Mouse (Mus musculus) lung, embryonic 15.5 days (tissue): ENCODE results near the gene Robo1. TPM values are rescaled to one million over a fixed set of nuclear protein-coding genes. Genes with fewer than 3 reads are reported as not detected.

Experiments used
- ATAC-seq: fragments of 200-750 bp; cut with Nextera tagmentation; 2 replicates; pipeline ENCODE4 v1.8.0; 2017; ENCODE audit warnings: moderate number of reproducible peaks, borderline replicate concordance; ENCODE audit not compliant: low FRiP score, low TSS enrichment; ENCODE audit errors: extremely low read depth
- H3K27ac ChIP-seq: fragments of 300-500 bp; sonication (generic); 2 replicates; pipeline ENCODE4 v1.5.1; 2015; ENCODE audit warnings: moderate library complexity, mild to moderate bottlenecking, inconsistent platforms
- H3K27me3 ChIP-seq: fragments of 300-500 bp; sonication (generic); 2 replicates; pipeline ENCODE4 v1.6.1; 2015; ENCODE audit warnings: inconsistent platforms
- H3K36me3 ChIP-seq: fragments of 300-500 bp; sonication (generic); 2 replicates; pipeline ENCODE4 v1.6.1; 2015; ENCODE audit warnings: inconsistent platforms
- H3K4me1 ChIP-seq: fragments of 300-500 bp; sonication (generic); 2 replicates; pipeline ENCODE4 v1.6.1; 2015; ENCODE audit warnings: inconsistent platforms
- H3K4me2 ChIP-seq: fragments of 300-500 bp; sonication (generic); 2 replicates; pipeline ENCODE4 v1.6.1; 2015; ENCODE audit warnings: inconsistent platforms, mild to moderate bottlenecking, moderate library complexity
- H3K4me3 ChIP-seq: fragments of 300-500 bp; sonication (generic); 2 replicates; pipeline ENCODE4 v1.5.1; 2015; ENCODE audit warnings: mild to moderate bottlenecking, inconsistent platforms
- H3K9ac ChIP-seq: fragments of 300-500 bp; sonication (generic); 2 replicates; pipeline ENCODE4 v1.6.1; 2015; ENCODE audit warnings: inconsistent platforms
- H3K9me3 ChIP-seq: fragments of 300-500 bp; sonication (generic); 2 replicates; pipeline ENCODE4 v1.6.1; 2016; ENCODE audit warnings: inconsistent platforms
- WGBS: fragments of 180-500 bp; shearing (Covaris S2); methylation state at CpG from one replicate; pipeline ENCODE4 v1.1.7; 2015; 5-methylcytosine and 5-hydroxymethylcytosine counted together
- polyA plus RNA-seq: library from polyadenylated mRNA; unstranded; fragments of >200 nt; fragmentation: Nextera tagmentation; extraction: Ambion mirVana; gene quantifications from 2 replicates; pipeline ENCODE4 v1.2.1, GENCODE M21; 2015

Robo1 gene
- 28.1 and 32.0 TPM in 2 replicates for polyA plus RNA-seq

DNA sequence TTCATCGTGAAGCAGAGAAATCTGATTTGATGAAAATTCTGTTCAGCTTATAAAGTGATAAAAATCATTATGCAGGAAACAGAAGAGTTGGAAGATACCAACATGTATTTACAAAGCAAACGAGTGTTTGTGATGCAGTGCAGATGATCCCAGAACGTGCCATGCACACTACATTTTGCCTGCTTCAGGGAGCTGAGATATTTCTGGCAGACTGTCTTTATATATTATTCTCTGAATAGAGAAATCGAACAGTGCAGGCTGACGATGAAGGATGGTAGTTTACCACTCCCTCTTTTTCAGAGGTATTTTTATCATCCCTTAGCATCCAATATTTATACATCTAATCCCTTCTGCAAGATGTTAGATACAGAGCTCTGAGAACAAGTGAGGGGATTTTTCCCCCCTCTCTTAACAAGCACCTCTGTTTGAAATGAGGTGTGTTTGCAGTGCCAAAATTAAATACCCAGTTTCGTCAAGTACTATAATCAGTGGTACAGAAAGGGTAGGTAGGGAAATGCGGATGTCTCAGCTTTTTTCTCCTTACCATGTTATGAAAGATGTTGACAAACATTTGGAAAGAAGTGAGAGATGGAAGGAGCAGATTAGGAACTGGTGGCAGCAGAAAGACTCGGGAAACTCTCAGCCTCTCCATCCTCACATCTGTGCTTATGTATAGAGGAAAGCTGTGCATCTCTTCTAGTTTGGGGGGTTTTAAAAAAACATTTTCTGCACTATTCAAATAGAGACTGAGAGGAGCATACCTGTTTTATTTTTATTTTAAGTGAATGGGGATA, at the start of gene Robo1:
Robo1 (plus strand) TSS at position 770 of the 794 bp plus-strand sequence.
- no peaks in the 10 kb centered on the region for H3K9me3 ChIP-seq
- WGBS: 55% methylated on average over 8 of the region's 8 CpGs
- no peak within 1 kb of the TSS for H3K4me3 ChIP-seq
- H3K9ac ChIP-seq: no peak within 1 kb of the TSS
- H3K36me3 ChIP-seq: no peaks in the 10 kb centered on the region
- no peaks in the 10 kb centered on the region for H3K4me1 ChIP-seq
- ATAC-seq: no peak
- no peak within 1 kb of the TSS for H3K4me2 ChIP-seq
- no peaks in the 10 kb centered on the region for H3K27me3 ChIP-seq
- no peak within 1 kb of the TSS for H3K27ac ChIP-seq

DNA sequence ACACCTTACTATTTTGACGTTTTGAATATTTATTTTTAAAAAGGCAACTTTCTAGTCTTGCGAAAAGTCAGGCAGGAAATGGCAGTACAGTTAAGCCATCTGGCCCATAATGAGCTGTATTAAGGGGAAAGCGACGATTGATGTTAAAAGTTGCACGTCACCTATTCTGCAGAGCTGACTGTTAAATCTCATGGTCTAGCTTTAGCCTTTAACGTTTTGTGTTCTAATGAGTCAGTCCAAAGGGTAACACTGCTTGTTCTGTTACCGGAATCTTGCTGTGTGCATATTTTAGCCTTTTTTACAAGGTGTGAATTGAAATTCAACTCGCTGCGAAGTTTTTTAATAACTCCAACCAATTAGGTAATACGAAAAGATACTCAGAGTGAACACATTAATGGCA, 40.3 kb upstream of the Robo1 start:
- H3K4me2 ChIP-seq: no peak overlapping the region
- no peaks in the 10 kb centered on the region for H3K4me1 ChIP-seq
- WGBS: 79% methylated on average over 10 of the region's 10 CpGs
- no peak overlapping the region for H3K4me3 ChIP-seq
- H3K9me3 ChIP-seq: no peaks in the 10 kb centered on the region
- ATAC-seq: no peak
- H3K27me3 ChIP-seq: no peaks in the 10 kb centered on the region
- H3K27ac ChIP-seq: no peak overlapping the region
- no peaks in the 10 kb centered on the region for H3K36me3 ChIP-seq
- H3K9ac ChIP-seq: no peak overlapping the region

DNA sequence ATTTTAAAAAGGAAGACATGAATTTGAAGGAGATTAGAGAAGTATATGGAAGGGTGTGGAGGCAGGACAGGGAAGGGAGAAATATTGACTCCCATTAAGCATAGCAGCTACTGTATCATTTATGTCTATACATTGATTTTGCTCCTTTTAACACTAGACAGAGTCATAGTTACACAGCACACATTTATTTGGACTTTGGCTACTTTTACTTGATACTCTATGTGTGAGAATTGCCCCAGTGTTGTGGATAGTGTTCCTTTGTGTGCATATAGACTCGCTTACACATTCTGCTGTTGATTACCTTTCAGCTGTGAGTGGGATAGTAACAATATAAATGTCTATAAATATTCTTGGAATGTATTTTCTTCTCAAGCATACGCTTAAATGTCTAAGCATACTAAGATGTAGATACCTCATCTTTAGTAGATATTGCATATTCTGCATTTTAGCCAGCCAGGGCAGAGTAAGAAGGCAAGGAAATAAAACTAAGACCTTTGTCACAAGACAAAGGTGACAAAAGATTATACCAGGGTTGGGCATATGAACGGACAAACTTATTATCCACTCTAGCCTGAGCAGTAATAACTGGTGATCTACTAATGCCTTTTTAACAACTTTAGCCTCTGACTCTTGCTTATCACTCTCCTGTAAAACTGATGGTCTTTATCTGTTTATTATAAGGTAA, 31.6 kb upstream of the Robo1 start:
- 71% methylated on average over 3 of the region's 3 CpGs for WGBS

DNA sequence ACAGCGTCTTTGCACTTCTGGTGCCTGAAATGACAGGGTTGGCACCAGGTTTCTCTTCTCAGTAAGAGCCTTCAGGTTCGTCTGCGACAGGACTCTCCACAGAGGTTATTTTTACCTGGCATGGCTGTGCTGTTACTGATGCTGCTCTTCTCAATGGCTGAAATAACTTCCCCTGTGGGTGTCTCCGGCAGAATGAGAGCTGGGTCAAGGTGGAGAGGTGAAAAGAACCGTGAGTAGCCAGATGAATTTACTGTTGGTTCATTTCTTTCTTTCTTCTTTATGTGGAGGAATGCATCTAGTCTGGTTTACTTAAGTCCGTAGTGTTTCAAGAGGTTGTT, 194 bp downstream of the Robo1 start:
- Histone ChIP-seq H3K4me2 (no peak overlapping the region), H3K27ac (no peak overlapping the region), H3K4me1 (no peaks in the 10 kb centered on the region), H3K9me3 (no peaks in the 10 kb centered on the region), H3K4me3 (no peak overlapping the region), H3K9ac (no peak overlapping the region), H3K27me3 (no peaks in the 10 kb centered on the region), H3K36me3 (no peaks in the 10 kb centered on the region)
- ATAC-seq: no peak
- WGBS: 46% methylated on average over 6 of the region's 6 CpGs

More for the DNA sequence above, 31.6 kb upstream of the Robo1 start:
- no peaks in the 10 kb centered on the region for H3K4me1 ChIP-seq
- H3K4me3 ChIP-seq: no peak overlapping the region
- H3K9ac ChIP-seq: no peak overlapping the region
- H3K27me3 ChIP-seq: no peaks in the 10 kb centered on the region
- H3K36me3 ChIP-seq: no peaks in the 10 kb centered on the region
- H3K27ac ChIP-seq: no peak overlapping the region
- H3K9me3 ChIP-seq: no peaks in the 10 kb centered on the region
- no peak overlapping the region for H3K4me2 ChIP-seq
- no peak for ATAC-seq

DNA sequence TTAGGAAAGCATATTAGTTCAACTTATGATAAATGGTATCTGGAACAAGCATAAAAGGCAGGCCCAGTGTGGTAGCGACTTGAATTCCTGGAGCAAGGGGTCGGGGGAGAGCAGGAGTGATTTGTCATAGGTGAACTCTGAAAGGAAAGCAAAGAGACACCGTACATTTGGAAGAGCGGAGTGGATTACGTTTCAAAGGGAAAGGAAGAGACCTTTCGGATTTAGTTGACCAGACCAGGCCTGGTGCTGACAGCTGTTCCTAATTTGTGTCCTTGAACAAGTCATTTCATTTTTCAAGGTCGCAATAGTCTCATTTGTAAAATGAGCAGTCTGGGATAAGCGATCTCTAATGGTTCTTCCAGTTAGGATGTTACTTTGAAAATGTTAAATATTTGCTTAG, 19.2 kb downstream of the Robo1 start:
- Histone ChIP-seq H3K27me3 (no peaks in the 10 kb centered on the region), H3K27ac (no peak overlapping the region), H3K4me1 (no peaks in the 10 kb centered on the region), H3K36me3 (no peaks in the 10 kb centered on the region), H3K4me2 (no peak overlapping the region), H3K9ac (no peak overlapping the region), H3K9me3 (no peaks in the 10 kb centered on the region), H3K4me3 (no peak overlapping the region)
- 49% methylated on average over 8 of the region's 8 CpGs for WGBS
- no peak for ATAC-seq

DNA sequence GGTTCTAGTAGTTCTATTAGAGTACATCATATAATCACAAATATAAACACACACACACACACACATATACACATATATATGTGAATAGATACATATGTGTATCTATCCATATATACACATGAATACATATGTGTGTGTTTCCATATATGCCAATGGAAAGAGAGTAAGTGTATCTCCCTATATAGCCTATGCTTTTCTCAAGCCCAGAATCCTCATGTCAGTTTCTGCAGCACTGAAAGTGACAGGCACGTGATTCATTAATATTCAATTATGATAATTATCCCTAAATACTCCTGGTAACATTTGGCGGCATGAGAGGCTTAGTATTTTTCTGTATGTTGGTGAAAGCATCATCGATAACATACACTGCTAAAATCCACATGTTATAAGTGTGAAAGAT, 20.5 kb downstream of the Robo1 start:
- Histone ChIP-seq H3K4me3 (no peak overlapping the region), H3K9ac (no peak overlapping the region), H3K27me3 (no peaks in the 10 kb centered on the region), H3K9me3 (no peaks in the 10 kb centered on the region), H3K4me2 (no peak overlapping the region), H3K36me3 (no peaks in the 10 kb centered on the region), H3K27ac (no peak overlapping the region), H3K4me1 (no peaks in the 10 kb centered on the region)
- 75% methylated on average over 3 of the region's 3 CpGs for WGBS
- no peak for ATAC-seq

DNA sequence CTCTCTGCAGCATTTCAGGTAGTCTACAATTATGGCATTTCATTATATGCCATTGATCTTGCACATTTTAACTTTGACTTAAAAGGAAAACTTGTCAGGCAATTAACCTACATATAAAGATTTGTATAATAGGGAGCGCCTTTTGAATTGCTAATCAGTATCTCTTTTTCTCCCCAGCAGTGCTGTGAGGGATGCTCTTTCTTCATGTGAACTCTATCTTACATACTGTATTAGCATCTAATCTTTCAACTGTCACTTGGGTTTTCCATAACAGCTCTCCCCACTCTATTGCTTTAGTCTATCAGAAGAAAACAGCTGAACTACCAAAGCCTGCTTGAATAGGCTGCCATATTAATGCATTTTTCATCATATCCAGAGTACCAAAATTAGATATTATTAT, 29.7 kb downstream of the Robo1 start:
- Histone ChIP-seq H3K4me2 (no peak overlapping the region), H3K27me3 (no peaks in the 10 kb centered on the region), H3K4me3 (no peak overlapping the region), H3K9me3 (no peaks in the 10 kb centered on the region), H3K4me1 (no peaks in the 10 kb centered on the region), H3K36me3 (no peaks in the 10 kb centered on the region), H3K27ac (no peak overlapping the region), H3K9ac (no peak overlapping the region)
- WGBS: 88% methylated on average over 1 of the region's 1 CpGs
- no peak for ATAC-seq

DNA sequence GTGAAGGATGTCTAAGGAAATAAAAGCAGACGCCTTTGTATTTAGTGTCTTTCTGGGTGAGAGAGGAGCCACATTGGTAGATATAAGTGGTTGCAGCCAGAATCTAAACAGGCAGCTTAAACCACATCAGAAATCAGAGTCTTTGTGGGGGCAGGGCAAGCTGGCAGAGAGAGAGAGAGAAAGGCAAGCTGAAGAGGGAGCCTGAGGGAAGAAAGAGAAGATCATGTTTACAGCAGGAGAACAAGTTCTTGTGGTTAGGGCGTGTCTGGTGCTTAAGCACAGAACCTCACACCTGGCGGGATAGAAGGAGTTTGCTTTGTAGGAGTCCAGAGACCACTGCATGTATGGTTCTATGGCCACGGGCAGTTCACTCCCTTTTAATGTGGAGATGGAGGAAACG, 42.3 kb downstream of the Robo1 start:
- no peak overlapping the region for H3K4me3 ChIP-seq
- H3K4me1 ChIP-seq: no peaks in the 10 kb centered on the region
- no peak overlapping the region for H3K9ac ChIP-seq
- ATAC-seq: no peak
- no peak overlapping the region for H3K27ac ChIP-seq
- H3K9me3 ChIP-seq: no peaks in the 10 kb centered on the region
- no peaks in the 10 kb centered on the region for H3K27me3 ChIP-seq
- WGBS: 47% methylated on average over 5 of the region's 5 CpGs
- H3K4me2 ChIP-seq: no peak overlapping the region
- H3K36me3 ChIP-seq: no peaks in the 10 kb centered on the region

DNA sequence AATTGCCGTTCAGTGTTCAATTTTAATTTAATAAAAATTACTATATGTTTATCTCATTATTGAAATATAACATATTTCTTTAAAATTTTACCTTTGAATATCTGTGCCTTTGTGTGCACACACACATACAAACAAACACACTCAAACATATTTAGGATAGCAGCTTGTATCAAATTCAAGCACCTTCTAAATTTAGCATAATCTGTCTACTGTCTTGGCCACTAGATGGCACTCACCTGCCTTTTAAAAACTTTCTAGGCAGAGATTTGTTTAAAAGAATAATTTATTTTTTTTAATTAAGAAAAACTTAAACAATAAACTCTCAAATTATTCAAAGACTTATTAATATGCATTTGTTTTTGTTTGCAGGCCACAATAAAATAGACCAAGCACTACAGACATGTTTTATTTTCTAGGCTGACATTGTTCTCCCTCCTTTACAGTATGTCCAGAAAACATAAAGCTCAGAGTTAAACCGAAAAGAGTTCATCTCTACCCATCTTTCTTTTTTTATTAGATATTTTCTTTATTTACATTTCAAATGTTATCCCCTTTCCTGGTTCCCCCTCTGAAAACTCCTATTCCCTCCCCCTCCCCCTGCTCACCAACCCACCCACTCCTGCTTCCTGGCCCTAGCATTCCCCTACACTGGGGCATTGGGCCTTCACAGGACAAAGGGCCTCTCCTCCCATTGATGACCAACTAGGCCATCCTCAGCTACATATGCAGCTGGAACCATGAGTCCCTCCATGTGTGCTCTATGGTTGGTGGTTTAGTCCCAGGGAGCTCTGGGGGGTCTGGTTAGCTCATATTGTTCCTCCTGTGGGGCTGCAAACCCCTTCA, 48.6 kb downstream of the Robo1 start:
- Histone ChIP-seq H3K27ac (no peak overlapping the region), H3K4me3 (no peak overlapping the region), H3K9ac (no peak overlapping the region), H3K4me2 (no peak overlapping the region), H3K4me1 (no peaks in the 10 kb centered on the region), H3K9me3 (no peaks in the 10 kb centered on the region), H3K27me3 (no peaks in the 10 kb centered on the region), H3K36me3 (no peaks in the 10 kb centered on the region)
- WGBS: 59% methylated on average over 2 of the region's 2 CpGs
- ATAC-seq: no peak

DNA sequence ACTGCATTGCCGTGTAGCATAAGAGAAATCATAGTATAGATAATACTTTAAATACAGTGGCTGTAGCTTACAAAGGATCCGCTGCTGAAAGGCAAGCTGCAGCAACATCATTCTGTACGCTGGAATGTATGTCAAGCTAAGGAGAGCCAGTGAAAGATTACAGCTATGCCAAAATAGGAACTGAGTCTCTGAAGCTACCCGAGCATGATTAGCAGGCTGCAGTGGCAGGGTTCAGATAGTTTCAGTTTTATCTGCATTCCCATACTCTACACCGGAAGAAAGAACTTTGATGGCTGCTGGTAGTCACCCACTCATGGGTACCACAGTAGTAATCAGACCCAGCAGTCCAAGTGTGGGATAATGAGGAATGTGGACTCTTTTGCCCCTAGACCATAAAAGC, 68.8 kb downstream of the Robo1 start:
- ATAC-seq: no peak
- H3K4me3 ChIP-seq: no peak overlapping the region
- 66% methylated on average over 5 of the region's 5 CpGs for WGBS
- H3K36me3 ChIP-seq: no peaks in the 10 kb centered on the region
- H3K9ac ChIP-seq: no peak overlapping the region
- H3K4me1 ChIP-seq: no peaks in the 10 kb centered on the region
- no peak overlapping the region for H3K27ac ChIP-seq
- no peaks in the 10 kb centered on the region for H3K9me3 ChIP-seq
- H3K4me2 ChIP-seq: no peak overlapping the region
- no peaks in the 10 kb centered on the region for H3K27me3 ChIP-seq

DNA sequence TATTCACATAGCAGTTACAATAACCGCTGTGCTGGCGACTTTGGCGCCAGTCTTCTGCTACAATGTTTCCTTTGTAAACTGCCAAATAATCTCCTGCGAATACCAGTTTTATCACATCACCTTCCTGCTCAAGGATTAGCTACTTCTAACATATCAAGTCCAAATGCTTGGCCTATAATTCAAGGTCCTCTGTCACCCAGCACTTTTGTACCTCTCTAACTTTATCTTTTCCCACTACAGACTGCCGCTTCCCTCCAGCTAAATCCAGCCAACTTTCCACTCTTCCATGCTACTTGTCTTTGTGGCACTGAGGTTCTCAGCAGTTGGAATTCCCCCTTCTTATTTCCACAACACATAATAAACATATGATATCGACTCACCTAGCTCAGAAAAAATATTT, 73.7 kb downstream of the Robo1 start:
- WGBS: 78% methylated on average over 6 of the region's 6 CpGs
- Histone ChIP-seq H3K9me3 (no peaks in the 10 kb centered on the region), H3K4me2 (no peak overlapping the region), H3K4me3 (no peak overlapping the region), H3K9ac (no peak overlapping the region), H3K36me3 (no peaks in the 10 kb centered on the region), H3K27me3 (no peaks in the 10 kb centered on the region), H3K27ac (no peak overlapping the region), H3K4me1 (no peaks in the 10 kb centered on the region)
- ATAC-seq: no peak

DNA sequence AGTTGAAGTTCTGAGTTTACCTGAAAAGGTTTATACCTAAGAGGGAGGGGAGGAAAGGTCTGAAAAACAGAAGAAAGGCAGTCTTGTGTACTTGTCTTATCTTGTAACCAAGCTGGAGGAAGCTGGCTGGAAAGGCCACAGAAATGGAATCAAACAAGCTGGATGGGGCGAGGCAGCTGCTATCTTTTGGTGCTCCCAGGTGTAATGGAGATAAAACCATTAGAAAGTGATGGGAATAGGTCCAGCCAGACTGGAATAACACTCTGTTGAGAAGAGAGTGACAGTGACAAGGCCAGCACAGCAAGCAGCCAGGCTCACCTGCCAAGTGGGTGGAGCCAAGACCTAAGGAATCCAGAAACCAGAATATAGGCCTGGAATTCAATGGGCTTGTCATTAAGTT, 75.5 kb downstream of the Robo1 start:
- H3K4me1 ChIP-seq: no peaks in the 10 kb centered on the region
- no peak overlapping the region for H3K9ac ChIP-seq
- H3K27ac ChIP-seq: no peak overlapping the region
- 44% methylated on average over 1 of the region's 1 CpGs for WGBS
- H3K36me3 ChIP-seq: no peaks in the 10 kb centered on the region
- no peaks in the 10 kb centered on the region for H3K27me3 ChIP-seq
- no peaks in the 10 kb centered on the region for H3K9me3 ChIP-seq
- H3K4me3 ChIP-seq: no peak overlapping the region
- H3K4me2 ChIP-seq: no peak overlapping the region
- no peak for ATAC-seq
